Mouse (Mus musculus) neural tube, embryonic 13.5 days (tissue): ENCODE data around the gene Selenop. TPM values are rescaled to one million over a fixed set of nuclear protein-coding genes. Genes with fewer than 3 reads are reported as not detected.

Source experiments
- ATAC-seq: fragments of 200-750 bp; cut with Nextera tagmentation; 2 replicates; pipeline ENCODE4 v1.8.0; 2017; ENCODE audit warnings: low read depth, mild to moderate bottlenecking, moderate TSS enrichment, moderate library complexity
- H3K27ac ChIP-seq: fragments of 300-500 bp; sonication (generic); replicated peaks from 2 replicates; pipeline ENCODE4 v1.5.1; 2015; ENCODE audit warnings: moderate library complexity, mild to moderate bottlenecking, inconsistent platforms
- H3K27me3 ChIP-seq: fragments of 300-500 bp; sonication (generic); 2 replicates; pipeline ENCODE4 v1.6.1; 2015; ENCODE audit warnings: mild to moderate bottlenecking, inconsistent platforms
- H3K36me3 ChIP-seq: fragments of 300-500 bp; sonication (generic); 2 replicates; pipeline ENCODE4 v1.6.1; 2015; ENCODE audit warnings: mild to moderate bottlenecking, inconsistent platforms
- H3K4me1 ChIP-seq: fragments of 300-500 bp; sonication (generic); replicated peaks from 2 replicates; pipeline ENCODE4 v1.6.1; 2015; ENCODE audit warnings: inconsistent platforms
- H3K4me2 ChIP-seq: fragments of 300-500 bp; sonication (generic); 2 replicates; pipeline ENCODE4 v1.6.1; 2015; ENCODE audit warnings: inconsistent platforms, mild to moderate bottlenecking, moderate library complexity
- H3K4me3 ChIP-seq: fragments of 300-500 bp; sonication (generic); 2 replicates; pipeline ENCODE4 v1.5.1; 2015; ENCODE audit warnings: mild to moderate bottlenecking, inconsistent platforms
- H3K9ac ChIP-seq: fragments of 300-500 bp; sonication (generic); 2 replicates; pipeline ENCODE4 v1.6.1; 2015; ENCODE audit warnings: moderate library complexity, mild to moderate bottlenecking, inconsistent platforms
- H3K9me3 ChIP-seq: fragments of 300-500 bp; sonication (generic); 2 replicates; pipeline ENCODE4 v1.6.1; 2016; ENCODE audit warnings: inconsistent platforms
- WGBS: fragments of 180-500 bp; shearing (Covaris S2); methylation state at CpG from one replicate; pipeline ENCODE4 v1.1.7; 2015; 5-methylcytosine and 5-hydroxymethylcytosine counted together
- polyA plus RNA-seq: library from polyadenylated mRNA; unstranded; fragments of >200 nt; fragmentation: Nextera tagmentation; extraction: Ambion mirVana; gene quantifications from 2 replicates; pipeline ENCODE4 v1.2.1, GENCODE M21; 2015

The Selenop gene
- polyA plus RNA-seq, 1 experiment from 2014 or later: 158 TPM

- Histone ChIP-seq H3K27ac (no peak overlapping the region), H3K4me2 (peak overlapping the region; percentile 48), H3K9ac (no peak overlapping the region), H3K4me1 (peaks cover 9% of the 10 kb centered on the region), H3K36me3 (0 out of 2 replicates have a peak, but pooled peaks cover 3% of the 10 kb centered on the region), H3K4me3 (0 out of 2 replicates have a peak overlapping the region, but pooled peaks have one; percentile 38), H3K27me3 (no peaks in the 10 kb centered on the region), H3K9me3 (no peaks in the 10 kb centered on the region)
- WGBS: 88% methylated on average over 1 of the region's 1 CpGs
- ATAC-seq: no peak
These were observed 4.8 kb downstream of the Selenop start for GRCm38 (mm10) chr15:3273191-3273590.

GRCm38 (mm10) chr15:3277391-3277790 lies 9.0 kb downstream of the Selenop start:
- H3K27me3 ChIP-seq: no peaks in the 10 kb centered on the region
- no peaks in the 10 kb centered on the region for H3K4me1 ChIP-seq
- no peak for ATAC-seq
- H3K36me3 ChIP-seq: peaks cover 7% of the 10 kb centered on the region; the same call in 1 of the 2 replicates
- no peak overlapping the region for H3K27ac ChIP-seq
- H3K4me2 ChIP-seq: no peak overlapping the region
- WGBS: 80% methylated on average over 2 of the region's 2 CpGs
- no peak overlapping the region for H3K9ac ChIP-seq
- no peaks in the 10 kb centered on the region for H3K9me3 ChIP-seq
- H3K4me3 ChIP-seq: no peak overlapping the region

- Histone ChIP-seq H3K27me3 (no peaks in the 10 kb centered on the region), H3K36me3 (peaks cover 7% of the 10 kb centered on the region; the same call in 1 of the 2 replicates), H3K4me1 (no peaks in the 10 kb centered on the region), H3K4me2 (no peak overlapping the region), H3K9ac (no peak overlapping the region), H3K27ac (no peak overlapping the region), H3K4me3 (no peak overlapping the region), H3K9me3 (no peaks in the 10 kb centered on the region)
- ATAC-seq: no peak
- 83% methylated on average over 7 of the region's 7 CpGs for WGBS
These were observed 10.9 kb downstream of the Selenop start for GRCm38 (mm10) chr15:3279242-3279641.

GRCm38 (mm10) chr15:3281216-3281615 lies 12.9 kb downstream of the Selenop start:
- ATAC-seq: no peak
- Histone ChIP-seq H3K9ac (no peak overlapping the region), H3K4me3 (no peak overlapping the region), H3K9me3 (no peaks in the 10 kb centered on the region), H3K4me1 (no peaks in the 10 kb centered on the region), H3K36me3 (peaks cover 5% of the 10 kb centered on the region; the same call in 1 of the 2 replicates), H3K27me3 (no peaks in the 10 kb centered on the region), H3K27ac (no peak overlapping the region), H3K4me2 (no peak overlapping the region)

- Histone ChIP-seq H3K27me3 (no peaks in the 10 kb centered on the region), H3K9me3 (no peaks in the 10 kb centered on the region), H3K9ac (no peak overlapping the region), H3K4me3 (no peak overlapping the region), H3K4me2 (no peak overlapping the region), H3K36me3 (peaks cover 5% of the 10 kb centered on the region; the same call in 1 of the 2 replicates), H3K4me1 (no peaks in the 10 kb centered on the region), H3K27ac (no peak overlapping the region)
- WGBS: 78% methylated on average over 1 of the region's 1 CpGs
- no peak for ATAC-seq
These were observed 13.4 kb downstream of the Selenop start for GRCm38 (mm10) chr15:3281737-3282136.

- no peak overlapping the region for H3K27ac ChIP-seq
- no peak overlapping the region for H3K4me2 ChIP-seq
- no peak for ATAC-seq
These were observed 17.7 kb downstream of the Selenop start for GRCm38 (mm10) chr15:3286032-3286431.

GRCm38 (mm10) chr15:3290435-3290834 lies 22.1 kb downstream of the Selenop start:
- WGBS: 88% methylated on average over 3 of the region's 3 CpGs
- Histone ChIP-seq H3K4me2 (no peak overlapping the region), H3K9ac (no peak overlapping the region), H3K27ac (no peak overlapping the region), H3K27me3 (no peaks in the 10 kb centered on the region), H3K4me1 (no peaks in the 10 kb centered on the region), H3K9me3 (no peaks in the 10 kb centered on the region), H3K36me3 (no peaks in the 10 kb centered on the region), H3K4me3 (no peak overlapping the region)
- ATAC-seq: no peak

More at GRCm38 (mm10) chr15:3286032-3286431, 17.7 kb downstream of the Selenop start:
- Histone ChIP-seq H3K27me3 (no peaks in the 10 kb centered on the region), H3K36me3 (no peaks in the 10 kb centered on the region), H3K4me1 (no peaks in the 10 kb centered on the region), H3K4me3 (no peak overlapping the region), H3K9me3 (no peaks in the 10 kb centered on the region), H3K9ac (no peak overlapping the region)

- 81% methylated on average over 1 of the region's 1 CpGs for WGBS
- Histone ChIP-seq H3K36me3 (no peaks in the 10 kb centered on the region), H3K4me1 (no peaks in the 10 kb centered on the region), H3K9ac (no peak overlapping the region), H3K9me3 (no peaks in the 10 kb centered on the region), H3K27ac (no peak overlapping the region), H3K4me2 (no peak overlapping the region), H3K27me3 (no peaks in the 10 kb centered on the region), H3K4me3 (no peak overlapping the region)
- no peak for ATAC-seq
These were observed 25.1 kb downstream of the Selenop start for GRCm38 (mm10) chr15:3293477-3293876.

GRCm38 (mm10) chr15:3295986-3296385 lies 27.6 kb downstream of the Selenop start:
- no peak for ATAC-seq
- no peaks in the 10 kb centered on the region for H3K36me3 ChIP-seq
- H3K27ac ChIP-seq: no peak overlapping the region
- WGBS: 82% methylated on average over 1 of the region's 1 CpGs
- H3K9me3 ChIP-seq: no peaks in the 10 kb centered on the region
- no peak overlapping the region for H3K4me2 ChIP-seq
- no peak overlapping the region for H3K9ac ChIP-seq
- H3K4me1 ChIP-seq: no peaks in the 10 kb centered on the region
- no peaks in the 10 kb centered on the region for H3K27me3 ChIP-seq
- H3K4me3 ChIP-seq: no peak overlapping the region

GRCm38 (mm10) chr15:3297615-3298014 lies 29.3 kb downstream of the Selenop start:
- ATAC-seq: no peak
- no peak overlapping the region for H3K4me2 ChIP-seq
- no peaks in the 10 kb centered on the region for H3K27me3 ChIP-seq
- H3K4me3 ChIP-seq: no peak overlapping the region
- no peak overlapping the region for H3K9ac ChIP-seq
- no peaks in the 10 kb centered on the region for H3K9me3 ChIP-seq
- no peak overlapping the region for H3K27ac ChIP-seq
- no peaks in the 10 kb centered on the region for H3K36me3 ChIP-seq
- no peaks in the 10 kb centered on the region for H3K4me1 ChIP-seq
- WGBS: 86% methylated on average over 8 of the region's 8 CpGs

- Histone ChIP-seq H3K36me3 (no peaks in the 10 kb centered on the region), H3K4me3 (no peak overlapping the region), H3K27ac (no peak overlapping the region), H3K9ac (no peak overlapping the region), H3K27me3 (no peaks in the 10 kb centered on the region), H3K4me1 (no peaks in the 10 kb centered on the region), H3K9me3 (no peaks in the 10 kb centered on the region), H3K4me2 (no peak overlapping the region)
- 72% methylated on average over 4 of the region's 4 CpGs for WGBS
- ATAC-seq: no peak
These were observed 32.2 kb downstream of the Selenop start for GRCm38 (mm10) chr15:3300361-3301100.

GRCm38 (mm10) chr15:3303426-3303825 lies 35.1 kb downstream of the Selenop start, which contains the start of gene Ccdc152:
Gene Ccdc152 (minus strand): TSS chr15:3303526.
- H3K36me3 ChIP-seq: no peaks in the 10 kb centered on the region
- no peak within 1 kb of the TSS for H3K27ac ChIP-seq
- no peak within 1 kb of the TSS for H3K9ac ChIP-seq
- H3K27me3 ChIP-seq: no peaks in the 10 kb centered on the region
- no peaks in the 10 kb centered on the region for H3K9me3 ChIP-seq
- H3K4me3 ChIP-seq: no peak within 1 kb of the TSS
- H3K4me1 ChIP-seq: no peaks in the 10 kb centered on the region
- no peak within 1 kb of the TSS for H3K4me2 ChIP-seq
- ATAC-seq: no peak
- 91% methylated on average over 12 of the region's 12 CpGs for WGBS

- H3K4me1 ChIP-seq: no peaks in the 10 kb centered on the region
- ATAC-seq: no peak
- no peaks in the 10 kb centered on the region for H3K9me3 ChIP-seq
- H3K4me2 ChIP-seq: no peak overlapping the region
- H3K9ac ChIP-seq: no peak overlapping the region
- H3K4me3 ChIP-seq: no peak overlapping the region
- no peaks in the 10 kb centered on the region for H3K27me3 ChIP-seq
- no peak overlapping the region for H3K27ac ChIP-seq
- 85% methylated on average over 3 of the region's 3 CpGs for WGBS
- H3K36me3 ChIP-seq: no peaks in the 10 kb centered on the region
These were observed 41.5 kb downstream of the Selenop start for GRCm38 (mm10) chr15:3309856-3310255.
